Mouse (Mus musculus) spleen, postnatal 36 days (tissue): ENCODE data around the gene Pwwp2b.

ENCODE experiments used
- DNase-seq, 2 experiments: peaks; one replicate each; pipeline ENCODE4 v3.0.0; 2022; ENCODE audit warnings: low spot score in 2 of 2, mixed read lengths in 1 of 2

Gene Pwwp2b

GRCm38 (mm10) chr7:139247881-139248614, at the start of gene Pwwp2b:
Gene Pwwp2b, plus strand, starts transcription at chr7:139248482.
- peak; percentile 53 to 65 for DNase-seq

GRCm38 (mm10) chr7:139200108-139200507, 48.2 kb upstream of the Pwwp2b start:
- no peak for DNase-seq

- DNase-seq, result no peak
Measured at GRCm38 (mm10) chr7:139201209-139201608, 47.1 kb upstream of the Pwwp2b start.

- DNase-seq, result peak in 1 of 2 experiments; percentile 49
Measured at GRCm38 (mm10) chr7:139208023-139208772, 40.1 kb upstream of the Pwwp2b start.

GRCm38 (mm10) chr7:139208773-139209095, 39.5 kb upstream of the Pwwp2b start:
- DNase-seq, result no peak

GRCm38 (mm10) chr7:139211761-139212160, 36.5 kb upstream of the Pwwp2b start:
- no peak for DNase-seq

GRCm38 (mm10) chr7:139212754-139213745, 35.2 kb upstream of the Pwwp2b start, which contains the start of the genes Lrrc27 and Stk32c:
Gene Lrrc27, plus strand, starts transcription at chr7:139212988.
Gene Stk32c, minus strand, starts transcription at chr7:139213307.
- peak; percentile 96 to 97 for DNase-seq

- no peak for DNase-seq
Measured at GRCm38 (mm10) chr7:139213751-139214150, 34.5 kb upstream of the Pwwp2b start.

- no peak for DNase-seq
Measured at GRCm38 (mm10) chr7:139214160-139214559, 34.1 kb upstream of the Pwwp2b start.

- no peak for DNase-seq
Measured at GRCm38 (mm10) chr7:139214596-139215340, 33.5 kb upstream of the Pwwp2b start.

- DNase-seq, result no peak
Measured at GRCm38 (mm10) chr7:139215516-139215915, 32.8 kb upstream of the Pwwp2b start.

- no peak for DNase-seq
Measured at GRCm38 (mm10) chr7:139215946-139216345, 32.3 kb upstream of the Pwwp2b start.

GRCm38 (mm10) chr7:139216464-139216863, 31.8 kb upstream of the Pwwp2b start:
- no peak for DNase-seq

GRCm38 (mm10) chr7:139217046-139217445, 31.2 kb upstream of the Pwwp2b start:
- DNase-seq, result no peak

- peak in 1 of 2 experiments; percentile 25 for DNase-seq
Measured at GRCm38 (mm10) chr7:139218641-139219415, 29.5 kb upstream of the Pwwp2b start.

GRCm38 (mm10) chr7:139219486-139219885, 28.8 kb upstream of the Pwwp2b start:
- no peak for DNase-seq

GRCm38 (mm10) chr7:139220303-139220702, 28.0 kb upstream of the Pwwp2b start:
- no peak for DNase-seq

- DNase-seq, result no peak
Measured at GRCm38 (mm10) chr7:139221072-139221471, 27.2 kb upstream of the Pwwp2b start.

- DNase-seq, result no peak
Measured at GRCm38 (mm10) chr7:139221856-139222255, 26.4 kb upstream of the Pwwp2b start.

GRCm38 (mm10) chr7:139222341-139222740, 25.9 kb upstream of the Pwwp2b start:
- DNase-seq, result no peak
